Mouse (Mus musculus) ovary, postnatal 10 days (tissue): ENCODE results near the gene Xylt1.

Experiments
- DNase-seq: peaks from one replicate; pipeline ENCODE4 v3.0.0; 2022; ENCODE audit warnings: low spot score

The Xylt1 gene

DNA sequence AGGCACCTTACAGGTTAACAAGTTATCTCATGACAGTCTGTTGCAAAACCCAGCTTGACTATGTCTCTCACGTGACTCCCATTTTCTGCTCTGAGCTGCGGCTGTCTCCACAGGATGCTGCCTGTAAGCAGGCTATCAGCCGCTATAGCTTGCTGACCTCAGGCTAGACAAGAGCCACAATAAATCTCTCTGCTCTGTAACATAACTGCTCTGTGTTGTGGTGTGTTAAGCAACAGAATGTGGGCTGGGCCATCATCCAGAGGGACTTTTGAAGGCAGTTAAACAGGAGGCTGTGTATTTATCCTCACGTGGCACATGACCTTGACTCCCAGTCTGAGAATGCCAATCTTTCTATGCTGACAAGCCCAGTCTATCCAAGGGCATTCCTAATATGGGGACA is 136.1 kb downstream of the Xylt1 start:
- DNase-seq = no peak

DNA sequence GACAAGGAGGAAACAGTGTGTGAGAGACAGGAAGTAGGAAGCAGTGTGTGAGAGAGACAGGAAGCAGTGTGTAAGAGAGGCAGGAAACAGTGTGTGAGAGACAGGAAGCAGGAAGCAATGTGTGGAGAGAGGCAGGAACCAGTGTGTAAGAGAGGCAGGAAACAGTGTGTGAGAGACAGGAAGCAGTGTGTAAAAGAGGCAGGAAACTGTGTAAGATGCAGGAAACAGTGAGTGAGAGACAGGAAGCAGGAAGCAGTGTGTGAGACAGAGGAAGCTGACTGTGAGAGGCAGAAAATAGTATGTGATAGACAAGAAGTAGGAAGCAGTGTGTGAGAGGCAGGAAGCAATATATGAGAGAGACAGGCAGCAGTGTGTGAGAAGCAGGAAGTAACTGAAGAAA is 140.6 kb downstream of the Xylt1 start:
- DNase-seq = no peak

DNA sequence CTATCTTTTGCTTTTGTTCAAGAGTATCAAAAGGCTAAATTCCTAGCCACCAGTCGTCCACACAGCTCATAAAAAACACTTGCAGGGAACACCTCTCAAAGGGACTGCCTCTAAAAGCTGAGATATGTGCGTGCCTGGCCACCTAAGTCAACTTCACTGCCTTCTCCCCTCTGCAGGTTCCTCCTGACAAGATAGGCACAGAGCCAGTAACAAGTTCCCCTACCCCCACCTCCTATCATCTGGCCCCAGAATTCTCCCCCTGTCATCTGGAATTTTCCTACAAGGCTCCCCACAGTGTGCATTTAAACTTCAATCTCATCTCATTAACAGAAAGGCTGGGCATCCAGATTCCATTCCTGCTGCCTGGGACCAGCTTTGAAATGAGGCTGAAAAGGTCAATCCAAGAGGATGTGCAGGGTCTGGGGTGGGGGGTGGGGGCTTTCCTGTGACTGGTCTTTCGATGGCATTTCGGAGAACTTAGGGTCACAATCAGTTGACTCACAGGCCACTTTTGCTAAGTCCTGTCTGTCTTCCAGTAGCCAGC is 141.4 kb downstream of the Xylt1 start:
- no peak for DNase-seq

DNA sequence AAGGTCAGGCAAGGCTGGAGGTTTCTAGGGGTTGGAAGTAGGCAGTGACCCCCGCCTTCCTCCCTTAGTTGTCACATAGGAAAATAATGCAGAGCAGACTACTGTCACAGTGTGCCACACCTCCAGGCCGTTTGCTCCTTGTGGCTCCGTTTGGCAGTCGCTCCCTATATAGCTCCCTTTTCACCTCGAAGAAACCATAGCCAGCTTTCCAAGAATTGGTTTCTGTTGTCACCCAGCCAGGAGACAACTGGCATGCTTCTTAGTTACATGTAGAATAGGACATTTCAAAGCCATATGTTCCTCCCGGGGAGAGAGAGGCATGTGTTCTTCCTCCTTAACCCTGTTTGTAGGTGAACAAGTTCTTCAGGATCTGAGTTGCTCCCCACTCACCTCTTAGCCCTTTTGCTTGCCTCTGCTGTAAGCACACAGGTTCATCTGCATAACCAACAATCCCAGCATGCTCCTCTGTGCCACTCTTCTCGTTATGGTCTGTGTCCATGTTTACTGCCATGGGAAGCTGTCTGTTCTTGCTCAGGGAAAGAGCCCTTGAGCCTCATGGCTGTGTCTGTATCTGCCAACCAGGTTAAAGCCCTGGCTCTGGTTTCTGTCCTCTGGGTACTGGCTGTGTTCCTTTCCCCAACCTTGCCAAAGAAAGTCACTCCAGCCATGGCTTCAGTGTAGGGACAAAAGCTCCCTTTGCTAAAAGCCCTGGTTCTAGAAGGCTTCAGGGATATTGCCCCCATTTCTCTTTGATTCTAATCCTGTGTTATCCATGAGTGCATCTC is 143.8 kb downstream of the Xylt1 start:
- no peak for DNase-seq

DNA sequence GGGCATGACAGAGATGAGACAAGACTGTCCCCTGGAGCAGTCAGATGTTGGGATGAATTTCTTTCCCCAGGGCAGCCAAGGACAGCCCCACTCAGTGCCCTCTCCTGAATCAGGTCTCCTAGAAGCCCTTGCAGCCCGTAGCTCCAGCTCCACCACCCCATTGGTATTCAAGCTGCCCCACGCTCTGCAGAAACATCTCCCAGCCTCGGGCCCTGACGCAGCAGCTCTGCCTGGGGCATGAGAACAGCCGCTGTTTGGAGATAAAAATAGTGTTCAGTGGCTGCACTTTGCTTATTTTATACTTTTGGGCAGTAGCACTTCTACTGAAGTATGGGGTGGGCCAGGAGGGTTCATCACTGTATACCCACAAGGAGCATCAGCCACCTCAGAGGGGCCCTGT is 144.9 kb downstream of the Xylt1 start:
- no peak for DNase-seq

DNA sequence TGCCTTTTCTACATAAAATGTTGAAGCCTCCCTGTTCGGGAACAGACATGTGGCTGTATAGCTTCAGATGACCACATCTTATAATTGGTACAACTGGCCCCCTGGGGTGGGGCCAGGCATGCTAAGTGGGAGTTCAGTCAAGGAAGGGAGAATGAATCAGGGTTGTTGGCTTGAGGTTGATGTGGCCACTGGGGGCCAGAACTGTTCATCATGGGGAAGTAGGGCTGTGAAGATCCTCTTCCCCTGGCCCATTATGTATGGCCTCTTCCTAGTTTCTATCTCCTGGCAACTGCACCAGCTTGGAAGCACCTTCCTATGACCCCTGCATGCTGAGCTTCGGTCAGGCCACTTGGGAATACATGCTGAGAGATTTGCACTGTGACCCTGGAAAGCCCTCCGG is 145.8 kb downstream of the Xylt1 start:
- DNase-seq = no peak

DNA sequence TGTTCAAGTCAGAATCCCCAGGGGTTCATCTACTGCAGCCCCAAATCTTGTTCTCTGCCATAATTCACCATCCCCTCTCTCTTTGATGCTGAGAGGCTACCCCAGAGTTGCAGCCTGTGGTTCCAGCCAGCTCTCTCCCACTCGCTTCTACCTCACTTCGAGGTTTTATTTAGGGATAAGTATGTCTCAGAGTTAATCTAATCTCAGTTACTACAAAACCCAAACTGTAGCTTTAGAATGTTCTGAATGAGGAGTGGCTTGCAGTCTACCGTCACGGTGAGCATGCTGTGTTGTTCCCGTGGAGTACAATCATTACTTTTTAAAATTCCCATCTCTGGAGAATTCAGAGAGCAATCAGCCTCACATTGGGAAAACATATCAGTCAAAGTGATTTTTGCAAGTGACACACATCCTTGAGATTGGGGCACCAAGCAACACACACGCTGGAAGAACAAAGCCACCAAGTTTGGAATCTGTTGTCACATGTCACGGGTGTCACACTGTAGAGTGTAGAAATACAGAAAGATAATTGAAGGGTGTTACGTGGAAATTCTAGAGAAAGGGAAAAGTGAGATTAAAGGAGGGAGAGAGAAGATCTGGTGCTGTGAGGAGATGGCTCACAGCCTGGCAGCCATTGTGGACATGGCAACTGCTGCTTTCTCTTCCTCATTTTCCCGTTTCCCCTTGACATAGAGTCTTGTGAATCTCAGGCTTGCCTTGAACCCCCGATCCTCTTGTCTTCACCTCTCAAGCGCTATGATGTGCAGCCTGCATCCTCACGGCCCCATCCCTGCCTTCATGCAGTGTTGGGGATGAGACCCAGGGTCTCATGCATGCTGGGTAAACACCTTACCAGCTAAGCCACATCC is 149.2 kb downstream of the Xylt1 start:
- DNase-seq = no peak

DNA sequence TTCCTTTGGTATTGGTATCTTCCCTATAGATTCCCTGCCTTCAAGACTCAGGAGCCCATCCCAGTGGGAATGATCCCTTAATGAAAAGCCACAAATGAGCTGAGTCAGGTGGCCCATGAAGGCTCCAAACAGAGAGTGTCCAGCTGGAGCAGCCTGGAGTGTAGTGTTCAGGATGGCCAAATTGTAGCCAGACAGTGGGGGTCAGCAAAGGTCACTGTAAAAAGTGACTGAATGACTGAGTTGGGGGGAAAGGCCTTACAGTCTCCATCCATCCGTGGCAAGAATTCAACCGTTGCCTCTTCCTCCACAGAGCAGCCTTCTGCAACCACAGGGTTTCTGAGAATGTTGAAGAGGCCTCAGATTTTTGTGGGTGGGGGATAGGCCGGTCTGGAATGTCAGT is 151.9 kb downstream of the Xylt1 start:
- no peak for DNase-seq

DNA sequence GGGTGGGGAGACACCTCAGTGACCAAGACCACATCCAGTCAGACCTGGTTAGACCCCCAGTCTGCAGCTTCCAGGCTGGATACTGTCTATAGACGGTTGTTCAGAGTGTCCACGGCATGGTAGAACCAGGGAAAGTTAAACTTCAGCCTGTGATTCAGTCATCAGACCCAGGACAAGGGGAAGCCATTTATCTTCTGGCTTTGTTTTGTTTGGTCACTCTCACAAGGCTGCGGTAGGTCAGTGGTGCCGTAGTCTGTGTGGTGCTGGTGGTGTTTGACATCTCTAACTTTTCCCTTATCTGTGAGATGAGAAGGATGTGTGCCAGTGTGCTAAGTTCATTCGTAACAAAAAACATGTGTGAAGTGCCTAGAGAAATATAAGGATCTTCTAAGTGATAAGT is 152.4 kb downstream of the Xylt1 start:
- DNase-seq = no peak

DNA sequence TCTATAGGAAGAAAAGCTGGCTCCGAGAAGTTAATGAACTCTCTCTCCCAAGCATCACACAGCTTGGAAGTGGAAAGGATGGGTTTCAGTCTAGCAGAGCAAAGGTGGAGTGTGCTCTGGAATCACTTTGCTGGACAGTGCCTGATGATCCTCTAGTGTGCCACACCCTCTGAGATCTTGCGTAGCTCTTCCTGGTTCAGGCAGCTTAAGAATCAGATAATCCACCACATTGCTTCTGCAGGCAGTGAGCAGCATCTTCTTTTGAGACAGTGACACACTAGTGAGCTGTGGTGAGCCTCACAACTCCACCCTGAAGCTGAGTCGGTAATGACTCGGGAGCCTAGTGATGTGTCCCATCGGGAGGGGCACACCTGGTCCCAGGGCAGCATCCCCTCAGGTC is 159.2 kb downstream of the Xylt1 start:
- no peak for DNase-seq

DNA sequence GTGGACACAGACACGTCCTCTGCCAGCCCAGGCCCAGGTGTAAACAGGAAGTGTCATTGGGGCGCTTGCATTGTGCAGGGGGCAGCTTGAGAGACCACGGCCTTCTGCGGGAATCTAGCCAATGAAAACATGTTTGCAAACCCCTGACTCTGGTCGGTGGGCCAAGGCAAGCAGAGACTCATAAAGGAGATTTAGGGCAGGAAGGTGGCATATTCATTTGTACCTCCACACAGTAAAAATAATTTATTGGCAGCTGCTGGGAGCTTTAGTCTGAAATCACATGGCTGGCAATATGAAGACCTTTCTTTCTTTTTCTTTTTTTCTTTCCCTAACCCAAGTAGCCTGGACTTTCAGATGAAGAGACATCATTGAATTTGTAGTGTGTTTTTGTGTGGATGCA is 159.6 kb downstream of the Xylt1 start:
- DNase-seq = no peak

DNA sequence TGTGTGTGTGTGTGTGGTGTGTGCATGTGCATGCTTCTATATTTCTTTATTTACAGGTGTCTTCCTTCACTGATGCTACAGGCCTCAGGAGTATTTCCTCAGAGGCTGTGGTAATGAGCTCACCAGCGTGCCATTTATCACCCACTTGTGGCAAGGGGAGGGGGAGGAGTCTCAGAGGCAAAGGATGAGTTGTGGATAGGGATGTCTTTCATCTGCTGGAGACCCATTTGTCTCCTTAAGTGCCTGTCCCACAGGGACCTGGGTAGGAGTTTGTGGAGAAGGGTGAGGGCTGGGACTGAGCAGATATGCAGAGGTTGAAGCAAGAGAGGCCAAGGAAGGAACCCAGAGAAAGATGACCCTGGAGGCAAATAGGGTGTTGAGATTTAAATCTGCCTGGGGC is 160.3 kb downstream of the Xylt1 start:
- DNase-seq = no peak

DNA sequence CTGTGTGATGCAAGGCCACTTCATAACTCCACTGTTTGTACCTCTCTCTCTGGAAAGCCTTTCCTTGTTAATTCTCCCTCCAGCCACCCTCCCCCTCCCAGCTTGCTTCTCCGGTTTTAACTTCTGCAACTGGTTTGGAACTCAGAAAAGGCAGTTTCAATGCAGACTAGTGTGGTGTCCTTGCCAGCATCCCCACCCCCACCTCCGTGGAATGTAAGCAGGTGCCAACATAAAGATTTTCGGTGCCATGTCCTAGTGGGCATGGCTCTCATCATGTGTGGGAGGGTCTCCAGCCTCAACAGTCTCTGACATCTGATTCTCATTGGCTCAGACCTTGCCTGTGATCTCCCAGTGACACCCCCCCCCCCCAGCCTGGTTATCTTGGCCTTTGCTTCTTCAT is 160.9 kb downstream of the Xylt1 start:
- DNase-seq = no peak

DNA sequence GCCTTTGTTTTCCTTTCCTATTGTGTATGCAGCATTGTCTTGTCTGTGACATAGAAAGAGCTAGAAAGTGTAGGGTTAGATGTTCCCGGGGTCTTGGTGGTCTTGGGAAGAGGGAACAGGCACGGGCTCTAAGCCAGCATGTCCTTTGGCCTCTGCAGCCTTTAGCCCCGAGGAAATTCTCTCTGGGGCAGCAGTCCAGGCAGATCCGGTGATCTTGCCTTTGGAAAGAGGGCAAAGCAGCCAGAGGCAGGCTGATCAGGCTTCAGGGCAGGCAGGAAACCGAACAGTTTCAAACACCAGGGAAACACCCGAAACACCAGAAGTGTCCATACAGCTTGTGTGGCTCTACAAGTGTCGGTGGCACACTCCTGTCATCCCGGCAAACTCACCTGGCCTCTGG is 162.3 kb downstream of the Xylt1 start:
- DNase-seq = no peak

DNA sequence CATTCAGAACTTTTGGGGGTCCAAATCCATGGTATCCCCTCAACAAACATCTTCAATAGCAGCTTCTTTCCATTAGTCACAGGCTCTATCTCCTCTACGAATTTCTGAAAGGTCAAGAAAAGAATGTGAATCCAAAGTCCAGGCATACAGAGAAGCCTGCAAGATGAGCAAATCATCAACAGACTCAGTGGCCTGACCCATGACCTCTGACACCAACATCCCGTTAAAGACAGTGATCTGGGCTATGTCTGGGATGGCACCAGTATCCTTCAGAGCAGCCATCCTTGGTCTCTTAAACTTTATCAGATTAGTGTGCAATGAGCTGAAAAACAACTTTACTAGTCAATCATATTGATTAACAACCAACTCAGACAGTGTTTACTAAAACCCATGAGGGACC is 163.3 kb downstream of the Xylt1 start:
- no peak for DNase-seq

DNA sequence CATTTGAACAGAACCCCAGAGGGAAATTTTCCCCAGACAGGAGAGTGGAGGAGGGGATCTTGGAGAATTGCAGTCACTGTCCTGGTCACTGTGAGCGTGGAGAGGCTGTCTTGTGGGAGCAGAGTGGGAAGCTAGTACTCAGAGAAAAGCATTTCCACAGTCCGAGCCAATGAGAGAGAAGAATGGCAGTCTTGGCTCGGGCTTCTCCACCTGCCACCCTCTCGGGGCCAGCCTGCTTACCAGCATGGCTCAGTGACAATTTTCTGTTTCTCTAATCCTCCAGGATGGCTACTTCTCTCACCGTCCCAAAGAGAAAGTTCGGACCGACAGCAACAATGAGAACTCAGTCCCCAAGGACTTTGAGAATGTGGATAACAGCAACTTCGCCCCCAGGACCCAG is 167.5 kb downstream of the Xylt1 start:
- no peak for DNase-seq

DNA sequence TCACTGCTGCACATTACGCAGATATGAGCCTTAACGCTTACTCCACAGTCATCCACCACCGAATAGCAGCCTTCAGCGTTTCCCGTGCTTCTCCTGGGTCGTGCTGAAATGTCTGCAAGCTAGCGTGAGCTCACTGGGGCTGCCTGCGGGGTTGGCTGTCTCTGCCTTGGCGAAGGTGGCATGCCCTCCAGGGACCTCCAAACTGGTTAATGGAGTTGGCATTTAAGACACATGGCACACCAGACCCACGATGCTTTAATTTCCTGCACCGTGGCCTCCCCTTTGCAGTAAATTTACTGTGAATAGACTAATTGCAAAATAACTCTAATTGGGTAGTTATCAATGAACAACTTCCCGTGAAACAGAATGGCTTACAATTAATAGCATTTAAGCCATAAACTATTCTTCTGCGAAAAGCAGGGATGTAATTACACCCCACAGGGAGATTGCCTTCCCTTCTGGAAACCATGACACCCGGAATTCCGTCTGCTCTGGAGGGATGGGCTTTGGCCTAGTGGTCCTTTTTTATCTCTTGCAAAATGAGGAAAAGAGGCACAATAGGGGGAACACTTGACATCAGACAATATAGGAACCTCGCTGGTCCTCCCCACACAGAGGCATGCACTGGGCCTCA is 170.3 kb downstream of the Xylt1 start:
- no peak for DNase-seq

DNA sequence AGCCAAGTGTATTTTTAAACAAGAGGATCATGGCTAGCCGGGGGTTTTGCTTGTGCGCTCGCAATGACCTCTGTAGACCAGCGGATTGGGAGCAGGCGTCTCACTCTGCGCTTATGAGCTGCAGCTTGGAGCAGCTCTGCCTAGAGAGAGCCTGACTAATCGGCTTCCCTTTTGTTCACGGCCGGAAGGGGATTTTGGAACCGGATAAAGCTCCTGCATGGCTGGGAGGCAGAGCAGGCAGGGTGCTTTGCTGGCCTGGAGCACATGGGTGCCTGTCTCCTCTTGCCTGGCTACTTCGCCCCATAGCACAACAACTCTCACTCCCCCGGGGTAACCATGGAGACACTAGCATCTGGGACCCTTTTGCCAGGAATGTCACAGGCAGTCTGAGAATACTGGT is 172.4 kb downstream of the Xylt1 start:
- no peak for DNase-seq

DNA sequence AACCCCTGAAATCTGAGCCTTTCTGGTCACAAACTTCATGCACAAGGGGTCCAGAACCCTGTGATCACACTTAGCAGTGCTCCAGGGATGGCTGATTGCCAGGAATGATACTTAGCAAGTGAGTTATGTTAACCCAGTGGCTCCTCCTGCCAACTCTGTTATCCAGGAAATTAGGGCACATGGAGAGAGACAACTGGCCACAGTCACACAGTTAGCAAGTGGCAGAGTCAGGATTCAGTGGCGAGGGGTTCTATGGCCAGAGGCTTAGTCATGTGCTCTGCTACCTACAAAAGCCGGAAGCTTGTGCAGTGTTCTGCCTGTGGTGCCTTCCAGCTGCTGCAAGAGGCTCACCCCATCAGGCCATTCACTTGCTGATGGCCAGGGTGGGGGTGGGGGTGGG is 175.0 kb downstream of the Xylt1 start:
- DNase-seq = no peak

DNA sequence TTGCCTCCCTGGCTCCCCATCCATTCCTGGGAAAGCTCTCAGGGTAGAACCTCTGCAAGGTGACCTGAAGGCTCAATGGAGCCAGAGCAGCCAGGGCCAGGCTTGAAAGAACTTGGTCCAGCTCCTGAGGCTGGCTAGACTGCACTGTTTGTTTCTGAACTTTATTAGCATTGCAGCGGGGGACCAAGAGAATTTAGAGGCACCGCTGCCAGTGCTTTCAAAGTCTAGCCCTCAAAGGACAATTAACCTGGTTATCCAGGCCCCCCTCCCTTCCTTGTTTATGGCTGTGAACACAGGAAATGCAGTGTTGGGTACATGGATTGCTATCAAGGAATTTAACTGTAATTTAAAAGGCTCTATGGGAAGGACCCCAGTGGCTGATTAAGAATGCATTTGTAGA is 177.4 kb downstream of the Xylt1 start:
- DNase-seq = no peak

DNA sequence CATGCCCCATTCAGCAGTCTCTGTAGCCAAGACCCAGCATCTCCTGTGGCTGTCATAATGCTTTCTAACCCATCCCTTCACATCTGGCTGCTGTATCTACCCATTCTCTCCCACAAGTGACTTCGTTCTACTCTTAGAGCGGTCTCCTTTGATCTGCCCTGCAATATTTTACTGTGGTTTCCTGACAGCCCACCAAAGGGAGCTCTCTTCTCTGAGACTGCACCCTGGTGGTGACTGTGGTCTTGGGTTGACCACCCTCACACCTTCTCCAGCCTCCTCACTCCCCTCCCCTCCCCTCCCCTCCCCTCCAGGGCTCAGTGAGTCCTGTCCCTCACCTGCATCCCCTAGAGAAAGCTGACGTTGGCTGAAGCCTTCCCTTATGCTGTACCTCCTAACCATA is 178.3 kb downstream of the Xylt1 start:
- no peak for DNase-seq

DNA sequence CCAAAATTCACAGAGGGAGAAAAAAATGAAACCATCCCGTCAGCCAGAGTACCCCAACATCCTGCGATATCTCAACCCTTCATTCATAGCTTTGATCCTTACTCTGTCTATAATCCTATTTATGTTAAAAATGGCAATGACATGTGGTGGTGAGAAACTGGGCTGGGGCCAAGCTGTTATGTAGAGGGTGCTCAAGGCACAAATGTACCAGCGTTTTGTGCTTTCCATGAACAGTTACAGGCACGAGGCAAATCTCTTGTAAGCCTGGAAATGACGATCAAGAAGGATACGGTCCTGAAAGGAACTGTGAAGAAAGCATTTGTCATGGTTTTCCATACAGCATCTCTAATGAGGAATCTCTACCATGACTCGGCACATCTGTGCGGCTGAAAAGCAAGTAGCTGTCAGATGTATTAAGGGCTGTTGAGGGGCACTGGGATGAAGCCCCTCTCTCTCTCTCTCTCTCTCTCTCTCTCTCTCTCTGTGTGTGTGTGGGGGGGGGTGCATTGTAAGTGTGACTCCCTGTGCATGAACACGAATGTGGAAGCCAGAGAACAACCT is 183.2 kb downstream of the Xylt1 start:
- DNase-seq = no peak

DNA sequence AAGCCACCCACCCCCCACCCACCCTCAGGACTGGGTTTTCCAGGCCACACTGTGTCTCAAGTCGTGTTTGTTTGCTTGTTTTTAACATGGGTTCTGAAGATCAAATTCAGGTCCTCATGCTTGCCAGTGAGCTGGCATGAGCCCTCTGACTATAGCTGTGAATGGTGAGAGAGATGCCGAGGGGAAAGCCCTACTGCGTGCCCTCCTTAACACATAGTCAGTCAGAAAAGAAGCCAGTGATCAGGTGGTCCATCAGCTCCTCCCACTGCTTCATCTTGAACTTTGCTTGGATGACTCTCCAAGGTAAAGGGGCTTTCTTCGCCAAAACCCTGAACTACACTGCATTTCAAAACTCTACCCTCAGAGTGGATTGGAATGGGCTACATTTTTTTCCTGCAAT is 183.8 kb downstream of the Xylt1 start:
- no peak for DNase-seq
